ENCODE assay signal across 32 mouse cellular contexts in the genomic region with DNA sequence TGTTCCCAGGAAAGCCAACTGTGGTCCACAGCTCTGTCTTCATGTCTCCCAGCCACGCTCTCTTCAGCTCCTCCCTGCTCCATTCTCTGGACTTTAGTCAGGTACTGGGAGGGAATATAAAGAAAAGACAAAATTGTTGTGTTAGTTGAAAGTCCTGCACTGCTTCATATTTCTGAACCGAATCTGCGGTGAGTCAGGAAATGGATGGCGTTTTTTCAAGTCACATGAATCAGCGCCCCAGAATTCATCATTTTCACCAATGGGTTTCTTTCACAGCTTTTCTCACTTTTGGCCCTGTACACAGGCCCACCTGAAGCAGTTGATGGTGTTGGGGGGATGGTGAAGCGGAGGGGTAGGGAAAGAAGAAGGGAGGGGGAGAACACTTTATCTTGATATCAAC. TPM values are rescaled to one million over a fixed set of nuclear protein-coding genes. Genes with fewer than 3 reads are reported as not detected.
A peak's percentile ranks its signal among the peaks of the same experiment; 100 is the strongest.
DNase-seq lines count a peak whose midpoint lies in the region; ATAC-seq and TF ChIP-seq lines count a peak whose summit lies in the region.
"Had no signal": no experiment of that assay in that cellular context is flagged by ENCODE, and none has a peak within 500 bp of the region (broad histone marks: within the 10 kb centered on the region; RNA-seq: fewer than 3 reads in every experiment).

No protein-coding gene starts in this region.

- TF ChIP-seq EP300 in lung, postnatal 0 days (IDR thresholded peaks at IDR 0.05) = no peak

- H3K9me3 ChIP-seq in embryonic facial prominence, embryonic 13.5 days = no peaks in the 10 kb centered on the region
- no peaks in the 10 kb centered on the region for H3K9me3 ChIP-seq in embryonic facial prominence, embryonic 10.5 days
- no peaks in the 10 kb centered on the region for H3K9me3 ChIP-seq in lung, embryonic 15.5 days
- no peaks in the 10 kb centered on the region for H3K9me3 ChIP-seq in lung, postnatal 0 days (ENCODE audit: low read length)
- no peaks in the 10 kb centered on the region for H3K9me3 ChIP-seq in stomach, embryonic 16.5 days (replicated peaks; ENCODE audit: control insufficient read depth, low read length)
- H3K9me3 ChIP-seq: embryonic facial prominence, embryonic 12.5 days; heart, embryonic 12.5 days; kidney, embryonic 15.5 days; liver, embryonic 12.5 days; neural tube, embryonic 12.5 days had no signal

- DNase-seq in embryonic facial prominence, embryonic 10.5 days (ENCODE audit: low spot score) = no peak
- no peak for DNase-seq in lung, postnatal 0 days (ENCODE audit: low spot score)
- DNase-seq in NIH3T3 (ENCODE audit: low read depth) = peak; percentile 77
- no peak for DNase-seq in right cerebral cortex, adult 18-20 months
- DNase-seq: adrenal gland, adult 8-10 months; cerebellum, adult 8-10 months; cerebellum, postnatal 25 days; gastrocnemius, postnatal 36 days; heart, adult 2 months; kidney, adult 11 months; kidney, postnatal 36 days; liver, postnatal 0 days; lung, postnatal 10 days; midbrain, embryonic 14.5 days; right cerebral cortex, postnatal 4 days; thymus, adult 2 months; thymus, postnatal 36 days had no signal

- no peak for ATAC-seq in embryonic facial prominence, embryonic 13.5 days (ENCODE audit: insufficient number of reproducible peaks, insufficient read depth, low FRiP score, low TSS enrichment, low read depth)
- no peak for ATAC-seq in lung, embryonic 15.5 days (ENCODE audit: borderline replicate concordance, extremely low read depth, low FRiP score, low TSS enrichment)
- ATAC-seq in lung, postnatal 0 days = no peak
- ATAC-seq in stomach, embryonic 16.5 days (ENCODE audit: insufficient read depth, low FRiP score) = no peak
- ATAC-seq: activated CD4-positive, CD25-positive, alpha-beta regulatory T cell, adult 4 months; CD4-positive, CD25-positive, alpha-beta regulatory T cell, adult 4 months; forebrain, embryonic 14.5 days; liver, embryonic 12.5 days; liver, postnatal 0 days had no signal

- H3K4me2 ChIP-seq in embryonic facial prominence, embryonic 13.5 days = peak overlapping the region; percentile 89
- H3K4me2 ChIP-seq in lung, embryonic 15.5 days = peak overlapping the region; percentile 97; the same call in 1 of the 2 replicates
- no peak overlapping the region for H3K4me2 ChIP-seq in lung, postnatal 0 days (replicated peaks; ENCODE audit: low read depth, low read length)
- peak overlapping the region; percentile 92 for H3K4me2 ChIP-seq in stomach, embryonic 16.5 days (ENCODE audit: low read depth, low read length)
- H3K4me2 ChIP-seq: heart, embryonic 12.5 days; hindbrain, embryonic 14.5 days; liver, embryonic 12.5 days; neural tube, embryonic 12.5 days had no signal

- no peak for TF ChIP-seq CTCF in lung, postnatal 0 days (IDR thresholded peaks at IDR 0.05)

- no peaks in the 10 kb centered on the region for H3K27me3 ChIP-seq in embryonic facial prominence, embryonic 13.5 days
- H3K27me3 ChIP-seq in embryonic facial prominence, embryonic 10.5 days (replicated peaks; ENCODE audit: low read depth, poor library complexity, severe bottlenecking) = no peaks in the 10 kb centered on the region
- no peaks in the 10 kb centered on the region for H3K27me3 ChIP-seq in lung, embryonic 15.5 days
- no peaks in the 10 kb centered on the region for H3K27me3 ChIP-seq in lung, postnatal 0 days (replicated peaks; ENCODE audit: insufficient read depth, low read length)
- no peaks in the 10 kb centered on the region for H3K27me3 ChIP-seq in stomach, embryonic 16.5 days (ENCODE audit: control insufficient read depth, insufficient read depth, low read length)
- H3K27me3 ChIP-seq: embryonic facial prominence, embryonic 12.5 days; heart, embryonic 12.5 days; kidney, embryonic 15.5 days; neural tube, embryonic 12.5 days had no signal

- WGBS in embryonic facial prominence, embryonic 13.5 days = 87% methylated on average over 6 of the region's 6 CpGs
- WGBS in embryonic facial prominence, embryonic 10.5 days = 90% methylated on average over 6 of the region's 6 CpGs
- WGBS in lung, embryonic 15.5 days = 84% methylated on average over 6 of the region's 6 CpGs
- WGBS in lung, postnatal 0 days = 86% methylated on average over 6 of the region's 6 CpGs
- 86% methylated on average over 6 of the region's 6 CpGs for WGBS in stomach, embryonic 16.5 days

- no peak overlapping the region for H3K27ac ChIP-seq in embryonic facial prominence, embryonic 13.5 days
- no peak overlapping the region for H3K27ac ChIP-seq in embryonic facial prominence, embryonic 10.5 days (replicated peaks)
- no peak overlapping the region for H3K27ac ChIP-seq in lung, embryonic 15.5 days
- H3K27ac ChIP-seq in lung, postnatal 0 days (ENCODE audit: low read length) = no peak overlapping the region
- H3K27ac ChIP-seq in stomach, embryonic 16.5 days (ENCODE audit: low read length) = 0 out of 2 replicates have a peak overlapping the region, but pooled peaks have one; percentile 6
- H3K27ac ChIP-seq: embryonic facial prominence, embryonic 12.5 days; hindbrain, embryonic 14.5 days; kidney, embryonic 15.5 days; layer of hippocampus, adult 2 months; left cerebral cortex, adult 2 months; liver, embryonic 12.5 days; macrophage; neural tube, embryonic 12.5 days had no signal

- H3K9ac ChIP-seq in embryonic facial prominence, embryonic 13.5 days = no peak overlapping the region
- no peak overlapping the region for H3K9ac ChIP-seq in lung, embryonic 15.5 days
- no peak overlapping the region for H3K9ac ChIP-seq in lung, postnatal 0 days (replicated peaks; ENCODE audit: low read depth)
- no peak overlapping the region for H3K9ac ChIP-seq in stomach, embryonic 16.5 days (ENCODE audit: low read length)
- H3K9ac ChIP-seq: embryonic facial prominence, embryonic 12.5 days; heart, embryonic 12.5 days; hindbrain, embryonic 14.5 days; kidney, embryonic 15.5 days; liver, embryonic 12.5 days; liver, postnatal 0 days; neural tube, embryonic 12.5 days had no signal

- H3K36me3 ChIP-seq in embryonic facial prominence, embryonic 13.5 days = peaks cover 15% of the 10 kb centered on the region
- peaks cover 12% of the 10 kb centered on the region for H3K36me3 ChIP-seq in embryonic facial prominence, embryonic 10.5 days (replicated peaks)
- peaks cover 10% of the 10 kb centered on the region for H3K36me3 ChIP-seq in lung, embryonic 15.5 days
- H3K36me3 ChIP-seq in lung, postnatal 0 days (ENCODE audit: insufficient read depth, low read length) = no peaks in the 10 kb centered on the region
- no peaks in the 10 kb centered on the region for H3K36me3 ChIP-seq in stomach, embryonic 16.5 days (ENCODE audit: control insufficient read depth, insufficient read depth, low read length)
- H3K36me3 ChIP-seq: liver, embryonic 12.5 days; neural tube, embryonic 12.5 days had no signal

- H3K4me3 ChIP-seq in embryonic facial prominence, embryonic 13.5 days = no peak overlapping the region
- H3K4me3 ChIP-seq in embryonic facial prominence, embryonic 10.5 days = no peak overlapping the region
- H3K4me3 ChIP-seq in lung, embryonic 15.5 days = no peak overlapping the region
- no peak overlapping the region for H3K4me3 ChIP-seq in lung, postnatal 0 days (ENCODE audit: low read depth, low read length)
- H3K4me3 ChIP-seq in stomach, embryonic 16.5 days (replicated peaks; ENCODE audit: low read length) = no peak overlapping the region
- H3K4me3 ChIP-seq: embryonic facial prominence, embryonic 12.5 days; heart, embryonic 12.5 days; layer of hippocampus, adult 2 months; left cerebral cortex, adult 2 months; liver, embryonic 12.5 days; neural tube, embryonic 12.5 days had no signal

- peaks cover 8% of the 10 kb centered on the region for H3K4me1 ChIP-seq in embryonic facial prominence, embryonic 13.5 days
- H3K4me1 ChIP-seq in embryonic facial prominence, embryonic 10.5 days = peaks cover 30% of the 10 kb centered on the region
- H3K4me1 ChIP-seq in lung, embryonic 15.5 days = peaks cover 12% of the 10 kb centered on the region
- no peaks in the 10 kb centered on the region for H3K4me1 ChIP-seq in lung, postnatal 0 days (ENCODE audit: insufficient read depth, low read depth, low read length)
- H3K4me1 ChIP-seq in stomach, embryonic 16.5 days (ENCODE audit: control insufficient read depth, insufficient read depth, low read length) = peaks cover 10% of the 10 kb centered on the region

RNA-seq across cellular contexts. Expression of a gene that starts 2.9 kb away (rescaled TPM):
- 31.8 and 37.9 TPM in 2 replicates for polyA plus RNA-seq in embryonic facial prominence, embryonic 13.5 days (2015; fragmentation: Nextera tagmentation; extraction: Ambion mirVana)
- 14.6 and 17.3 TPM in 2 replicates for polyA plus RNA-seq in embryonic facial prominence, embryonic 10.5 days (2016; fragmentation: Nextera tagmentation; extraction: Ambion mirVana)
- polyA plus RNA-seq in lung, embryonic 15.5 days (2015; fragmentation: Nextera tagmentation; extraction: Ambion mirVana) = 12.1 and 13.4 TPM in 2 replicates
- polyA plus RNA-seq in lung, postnatal 0 days (2015; fragmentation: Nextera tagmentation; extraction: Ambion mirVana) = 8.5 and 9.2 TPM in 2 replicates
- polyA plus RNA-seq in stomach, embryonic 16.5 days (2015; fragmentation: Nextera tagmentation; extraction: Ambion mirVana) = 17.9 and 18.4 TPM in 2 replicates
- polyA plus RNA-seq: activated CD4-positive, CD25-positive, alpha-beta regulatory T cell, adult 4 months; macrophage had no signal
